Mouse (Mus musculus) embryo, embryonic 10.5 days (tissue): ENCODE measurements around the gene Tmem163.

Experiments
- DNase-seq: peaks from one replicate; pipeline ENCODE4 v3.0.0-alpha.2; 2015; ENCODE audit warnings: low spot score

Tmem163 gene

DNA sequence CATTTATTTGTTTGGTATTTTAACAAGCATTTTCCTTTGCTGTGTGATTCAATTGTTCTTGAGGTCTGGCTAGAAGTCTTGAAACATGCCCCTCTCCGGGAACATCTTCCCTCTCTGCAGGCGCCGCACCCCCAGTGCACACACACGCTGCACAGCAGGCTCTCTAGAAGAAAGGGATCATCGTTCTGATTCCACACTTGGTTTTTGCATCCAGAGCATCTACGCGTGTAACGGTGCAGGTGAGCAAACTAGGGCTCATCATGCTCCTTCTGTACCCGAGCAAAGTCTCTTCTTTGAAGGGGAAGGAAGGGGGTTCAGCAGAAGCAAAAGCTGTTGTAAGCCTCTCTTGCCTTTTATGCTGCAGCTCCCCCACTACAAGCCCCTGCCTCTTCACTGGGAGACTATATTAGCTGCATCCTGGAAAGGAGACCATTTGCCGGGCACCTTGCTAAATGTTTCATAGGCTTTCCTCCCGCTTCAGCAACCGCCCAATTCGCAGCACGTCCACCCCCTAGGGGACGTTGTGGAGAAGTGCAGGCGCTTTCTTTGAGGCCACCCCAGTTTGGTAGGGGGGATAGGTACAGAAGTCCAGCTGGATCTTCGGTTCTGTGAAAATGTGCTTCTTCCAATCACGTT lies at the start of gene Tmem163:
Tmem163 (minus strand) TSS at position 51 of the 636 bp plus-strand sequence.
- DNase-seq, result peak; percentile 83

DNA sequence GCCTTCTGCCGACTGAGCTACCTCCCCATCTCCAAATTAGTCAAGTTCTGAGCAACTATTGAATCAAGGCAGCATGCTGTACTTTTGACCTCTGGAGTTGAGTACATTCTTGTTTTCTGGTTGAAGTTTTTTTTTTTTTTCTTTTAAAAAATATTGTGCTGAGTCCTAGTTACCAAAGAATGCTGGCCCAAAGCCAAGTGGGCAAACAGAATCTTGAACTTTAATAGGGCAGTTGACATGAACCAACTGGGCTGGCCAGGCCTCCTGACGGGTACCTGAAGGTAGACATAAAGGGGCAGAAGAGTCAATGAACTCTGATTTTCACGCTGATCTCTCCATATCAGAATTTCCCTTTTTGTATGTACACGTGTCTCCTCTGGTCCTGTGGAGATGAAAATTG lies 49.7 kb upstream of the Tmem163 start, which contains the start of gene Acmsd:
Acmsd (plus strand) TSS at position 318 of the 400 bp plus-strand sequence.
- no peak for DNase-seq

DNA sequence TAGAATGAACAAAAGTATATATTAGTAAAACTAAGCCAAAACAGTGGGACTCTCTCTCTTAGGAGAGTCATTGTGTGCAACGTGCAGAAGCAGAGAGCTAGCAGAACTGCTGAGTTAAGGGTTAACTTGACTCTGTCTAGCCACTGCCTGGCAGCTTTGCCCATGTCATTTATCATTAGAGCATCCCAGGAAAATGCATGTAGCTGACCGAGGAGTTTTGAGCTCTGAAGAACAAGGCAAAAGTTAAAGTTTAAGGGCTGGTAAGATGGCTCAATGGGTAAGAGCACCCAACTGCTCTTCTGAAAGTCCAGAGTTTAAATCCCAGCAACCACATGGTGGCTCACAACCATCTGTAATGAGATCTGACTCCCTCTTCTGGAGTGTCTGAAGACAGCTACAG lies 44.2 kb upstream of the Tmem163 start:
- DNase-seq, result no peak

DNA sequence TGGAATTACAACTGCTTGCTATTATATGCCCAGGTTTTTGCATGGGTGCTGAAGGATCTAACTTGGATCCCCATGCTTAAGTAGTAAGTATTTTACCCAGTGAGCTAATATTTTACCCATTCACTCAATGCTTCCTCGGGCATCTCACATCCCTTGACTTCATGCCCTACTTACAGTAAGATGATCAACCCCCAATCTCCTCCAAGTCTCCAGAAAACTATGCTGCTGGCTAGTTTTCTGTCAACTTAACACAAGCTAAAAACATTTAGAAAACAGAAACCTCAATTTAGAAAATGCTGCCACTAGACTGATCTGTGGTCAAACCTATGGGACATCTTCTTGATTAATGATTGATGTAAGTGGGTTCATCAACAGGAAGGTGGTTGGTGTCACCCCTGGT lies 38.9 kb upstream of the Tmem163 start:
- no peak for DNase-seq

DNA sequence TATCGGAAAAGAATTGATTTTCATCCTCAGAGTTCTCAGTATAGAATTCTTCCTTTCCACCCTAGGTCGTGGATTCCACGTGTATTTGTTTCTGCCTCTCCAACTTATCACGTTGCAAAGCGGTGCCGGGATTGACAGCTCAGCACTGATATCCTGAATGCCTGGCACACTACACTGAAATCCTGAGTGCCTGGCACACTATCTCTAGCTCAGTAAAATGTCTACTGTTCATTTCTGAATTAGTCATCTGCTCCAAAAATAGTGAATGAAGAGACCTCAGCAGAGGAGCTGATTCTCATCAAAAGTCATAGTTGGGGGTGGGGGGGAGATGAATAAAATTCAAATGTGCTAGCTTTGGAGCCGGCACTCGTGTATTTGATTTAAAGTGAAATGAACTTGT lies 37.1 kb upstream of the Tmem163 start:
- no peak for DNase-seq

DNA sequence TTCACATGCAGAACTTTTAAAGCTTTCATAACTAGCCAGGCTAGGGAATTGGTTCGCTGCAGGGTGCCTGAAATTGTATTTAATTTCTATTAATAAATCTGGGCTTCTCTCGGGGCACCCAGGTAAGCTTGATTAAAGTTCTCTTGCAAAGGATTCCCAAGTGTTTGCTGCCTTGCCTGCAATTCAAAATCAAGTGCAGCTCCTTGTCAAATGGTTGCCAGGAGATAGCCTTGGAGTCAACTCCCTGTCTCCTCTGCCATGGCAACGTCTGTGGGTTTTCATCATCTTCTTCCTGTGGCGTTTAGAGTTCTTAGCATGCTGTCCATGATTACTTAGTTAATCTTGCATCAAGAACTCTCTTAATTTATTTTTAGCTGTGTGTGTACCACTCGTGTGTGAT lies 26.9 kb upstream of the Tmem163 start:
- no peak for DNase-seq

DNA sequence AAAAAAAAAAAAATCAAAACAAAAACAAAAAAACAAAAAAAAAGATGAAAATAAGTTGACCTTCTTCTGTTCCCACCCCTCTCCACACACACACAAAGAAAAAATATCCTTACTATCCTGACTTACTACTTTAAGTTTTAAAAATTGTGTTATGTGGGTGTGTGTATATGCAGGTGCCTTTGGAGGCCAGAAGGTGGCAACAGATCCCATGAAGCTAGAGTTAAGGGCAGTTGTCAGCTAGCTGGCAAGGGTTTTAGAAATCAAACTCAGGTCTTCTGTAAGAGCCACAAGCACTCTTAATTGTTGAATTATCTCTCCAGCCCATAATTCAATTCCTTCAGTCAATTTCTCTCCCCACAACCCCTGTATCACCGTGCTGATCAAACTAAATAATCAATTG lies 22.8 kb upstream of the Tmem163 start:
- DNase-seq, result peak; percentile 6

DNA sequence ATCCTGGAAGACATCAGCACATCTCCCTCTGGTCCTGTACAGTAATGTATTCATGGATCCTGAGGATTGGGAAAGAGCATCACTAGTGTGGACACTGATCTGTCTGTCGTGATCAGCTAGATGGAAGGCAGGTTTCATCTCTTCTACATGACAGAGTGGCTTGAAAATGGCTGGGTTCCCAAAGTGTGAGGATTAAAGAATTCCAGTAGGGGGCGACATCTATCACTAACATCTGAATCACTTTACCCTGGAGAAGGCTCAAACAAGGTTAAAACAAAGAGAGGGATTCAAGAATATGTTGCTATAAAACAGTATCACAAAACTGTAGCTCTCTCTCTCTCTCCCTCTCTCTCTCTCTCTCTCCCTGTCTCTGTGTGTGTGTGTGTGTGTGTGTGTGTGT lies 17.2 kb upstream of the Tmem163 start:
- DNase-seq, result peak; percentile 58

DNA sequence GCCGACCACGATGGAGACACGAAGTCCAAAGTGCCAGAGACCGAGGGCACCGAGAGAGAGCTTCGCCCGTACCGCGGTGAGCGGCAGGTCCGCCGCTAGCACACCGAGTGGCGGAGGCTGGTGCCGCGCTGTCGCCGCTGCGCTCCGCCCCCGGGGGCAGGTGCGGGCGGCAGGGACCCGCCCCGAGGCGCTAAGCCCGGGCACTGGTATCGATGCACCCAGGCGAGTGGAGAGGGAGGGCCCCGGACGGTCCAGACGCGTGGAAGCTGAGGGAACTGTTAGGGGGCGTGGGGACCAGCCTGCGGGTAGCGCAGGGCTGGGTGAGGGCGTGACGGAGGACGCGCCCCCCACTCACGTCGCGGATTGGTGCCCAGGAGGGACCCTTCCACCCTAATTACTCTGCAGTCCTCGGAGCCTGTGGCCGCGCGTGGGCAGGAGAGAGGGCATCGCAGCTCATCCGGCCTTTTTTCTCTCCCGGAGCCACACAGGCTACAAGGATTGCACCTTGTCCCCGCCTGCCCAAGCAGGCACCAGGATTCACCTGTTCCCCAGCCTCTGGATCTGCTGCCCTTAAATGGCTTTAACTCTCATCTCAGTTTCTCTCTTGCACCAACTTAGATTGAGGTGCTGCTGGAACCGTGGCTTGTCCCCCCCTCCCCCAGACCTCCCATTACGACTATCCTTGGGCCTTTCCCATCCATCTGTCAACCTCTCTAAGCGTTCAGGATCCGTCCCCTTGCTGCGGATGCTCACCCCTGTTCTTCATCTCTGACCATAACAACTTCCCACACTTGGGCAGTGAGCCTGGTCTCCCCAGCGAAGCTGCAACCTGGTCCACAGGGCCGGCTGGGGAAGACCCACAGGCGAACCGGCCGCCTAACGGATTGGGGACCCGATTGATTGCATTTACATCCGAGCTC lies 1.4 kb downstream of the Tmem163 start:
- peak; percentile 44 for DNase-seq

DNA sequence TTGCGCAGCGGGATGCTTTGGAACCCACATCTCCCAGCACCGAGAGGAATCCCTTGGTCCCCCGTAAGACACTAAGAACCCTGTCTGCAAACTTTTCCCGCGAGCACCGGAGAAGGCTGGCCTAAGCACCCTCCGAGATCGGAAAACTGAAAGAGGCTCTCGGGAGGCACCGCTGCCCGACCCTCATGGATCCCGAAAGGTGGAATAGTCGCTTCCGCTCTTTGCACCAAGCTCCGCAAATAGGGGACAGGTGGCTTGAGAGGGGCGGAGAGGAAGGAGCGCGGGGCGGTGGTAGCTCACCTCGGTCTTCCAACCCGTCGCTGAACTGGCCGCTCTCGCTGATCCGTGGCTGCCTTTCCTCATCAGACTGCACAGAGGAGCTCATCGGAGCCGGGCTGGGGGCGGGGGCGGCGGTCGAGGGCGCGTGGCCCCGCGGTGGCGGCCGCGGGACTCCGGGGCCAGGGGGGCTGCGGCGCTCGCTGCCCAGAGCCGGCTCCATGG lies 2.2 kb downstream of the Tmem163 start:
- DNase-seq, result peak; percentile 50

DNA sequence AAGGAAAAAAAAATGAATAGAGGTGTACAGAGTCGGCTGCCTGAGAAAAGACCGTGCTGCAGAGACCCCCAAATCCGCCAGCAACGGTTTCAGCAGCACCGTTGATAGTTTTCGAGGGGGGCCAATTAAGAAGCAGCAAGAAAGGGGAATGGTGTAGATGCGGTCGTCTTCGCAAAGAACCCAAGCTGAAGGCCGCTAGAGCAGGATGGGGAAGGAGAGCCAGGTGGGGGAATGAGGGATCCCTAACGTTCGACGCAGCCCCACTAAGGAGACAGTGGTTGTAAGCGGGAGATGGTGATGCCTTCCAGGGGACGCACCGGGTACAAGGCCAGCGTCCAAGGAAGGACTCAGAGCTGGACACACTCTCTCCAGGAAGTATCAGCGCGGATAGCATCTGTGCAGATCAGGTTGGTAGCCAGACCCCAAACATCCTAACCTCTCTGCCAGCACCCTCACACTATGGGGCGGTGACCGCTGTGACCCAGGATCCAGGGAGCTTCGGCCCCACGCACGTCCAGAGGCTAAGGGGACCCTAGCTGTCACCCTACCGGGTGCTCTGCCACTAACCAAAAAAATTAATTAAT lies 2.7 kb downstream of the Tmem163 start:
- DNase-seq, result no peak

DNA sequence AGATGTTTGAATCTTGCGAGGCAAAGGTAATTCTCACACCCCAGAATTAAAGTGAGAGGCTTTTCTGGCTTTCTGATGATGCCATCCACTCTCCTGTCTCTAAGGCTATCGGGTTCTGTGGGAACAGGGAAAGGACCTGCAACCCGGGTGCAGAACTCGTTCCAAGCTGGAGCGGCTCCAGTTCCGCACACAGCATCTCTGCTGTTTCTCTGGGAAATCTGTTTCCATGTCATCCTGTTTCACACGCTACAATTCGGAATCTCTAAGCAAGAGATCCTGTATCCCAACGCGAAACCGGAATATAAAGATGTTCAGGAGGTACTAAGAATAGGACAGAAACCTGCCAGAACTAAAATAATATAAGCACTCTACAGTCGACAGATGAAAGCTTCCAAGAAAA lies 3.2 kb downstream of the Tmem163 start:
- DNase-seq, result no peak

DNA sequence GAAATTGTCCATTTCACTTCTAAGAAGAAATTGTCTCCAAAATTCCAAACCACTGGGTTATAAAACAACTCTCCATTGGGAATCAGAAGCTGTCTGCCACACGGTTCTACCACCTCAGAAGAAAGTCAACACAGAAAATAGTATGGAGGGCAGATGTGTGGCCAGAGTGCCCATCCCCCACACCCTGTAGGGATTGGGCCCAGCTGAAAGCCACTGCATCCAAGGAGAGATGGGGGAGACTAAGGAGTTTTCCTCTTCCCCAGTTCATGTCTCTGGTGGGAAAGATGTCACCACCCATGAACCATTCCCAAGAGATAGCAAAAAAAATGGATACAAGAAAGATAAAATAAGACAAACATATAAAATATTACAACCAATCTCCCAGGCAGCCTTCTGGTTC lies 4.1 kb downstream of the Tmem163 start:
- DNase-seq, result no peak

DNA sequence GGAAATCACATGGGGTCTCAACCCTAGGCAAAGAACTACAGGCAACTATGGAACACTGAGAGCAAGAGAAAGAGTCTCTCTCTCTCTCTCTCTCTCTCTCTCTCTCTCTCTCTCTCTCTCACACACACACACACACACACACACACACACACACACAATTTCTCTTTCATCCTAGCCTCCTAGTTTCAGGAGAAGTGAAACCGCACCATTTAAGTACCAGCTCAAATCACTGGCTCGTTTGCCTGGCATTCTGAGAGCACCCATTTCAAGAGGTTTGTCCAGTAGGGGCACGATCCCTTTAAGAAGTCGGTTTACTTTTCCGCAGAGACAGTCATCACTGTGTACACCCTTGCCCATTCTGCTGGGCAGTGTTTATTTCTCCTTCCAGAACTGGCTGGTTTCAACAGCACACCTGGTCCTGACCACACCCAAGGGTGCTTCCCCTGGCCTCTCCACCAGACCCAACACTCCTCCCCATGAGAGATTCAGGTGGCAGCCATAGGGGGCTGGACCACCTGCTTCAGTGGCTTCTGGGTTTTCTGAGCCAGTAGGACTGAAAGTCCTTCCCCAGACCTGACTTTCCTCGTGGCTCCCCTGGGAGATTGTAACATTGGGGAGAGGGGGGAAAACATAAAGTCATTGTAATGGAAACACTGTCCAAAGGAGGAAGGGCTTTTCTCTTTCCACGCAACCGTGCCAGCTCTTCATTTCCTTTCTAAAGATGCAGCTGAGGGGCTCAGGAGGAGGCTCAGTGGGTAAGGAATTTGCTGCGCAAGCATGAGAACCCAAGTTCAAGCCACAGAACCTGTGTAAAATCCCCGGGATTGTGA lies 5.9 kb downstream of the Tmem163 start:
- no peak for DNase-seq

DNA sequence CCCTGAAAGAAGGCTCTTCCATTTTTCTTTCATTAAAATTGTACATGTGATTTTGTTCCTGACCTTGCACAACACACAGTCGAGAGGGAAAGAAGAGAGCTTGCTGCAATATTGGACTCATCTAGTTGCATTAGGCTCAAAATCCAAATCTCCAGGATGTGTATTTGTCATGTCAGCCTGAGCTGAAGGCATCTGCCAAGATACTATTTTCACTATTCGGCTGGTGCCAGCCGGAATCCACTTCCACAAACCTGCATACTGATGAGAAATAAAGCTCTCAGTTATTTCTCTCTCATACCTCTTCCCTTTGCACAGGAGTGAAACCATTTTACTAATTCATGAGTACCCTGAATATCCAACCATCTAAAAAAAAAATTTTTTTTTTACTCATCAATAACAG lies 11.2 kb downstream of the Tmem163 start:
- DNase-seq, result no peak

DNA sequence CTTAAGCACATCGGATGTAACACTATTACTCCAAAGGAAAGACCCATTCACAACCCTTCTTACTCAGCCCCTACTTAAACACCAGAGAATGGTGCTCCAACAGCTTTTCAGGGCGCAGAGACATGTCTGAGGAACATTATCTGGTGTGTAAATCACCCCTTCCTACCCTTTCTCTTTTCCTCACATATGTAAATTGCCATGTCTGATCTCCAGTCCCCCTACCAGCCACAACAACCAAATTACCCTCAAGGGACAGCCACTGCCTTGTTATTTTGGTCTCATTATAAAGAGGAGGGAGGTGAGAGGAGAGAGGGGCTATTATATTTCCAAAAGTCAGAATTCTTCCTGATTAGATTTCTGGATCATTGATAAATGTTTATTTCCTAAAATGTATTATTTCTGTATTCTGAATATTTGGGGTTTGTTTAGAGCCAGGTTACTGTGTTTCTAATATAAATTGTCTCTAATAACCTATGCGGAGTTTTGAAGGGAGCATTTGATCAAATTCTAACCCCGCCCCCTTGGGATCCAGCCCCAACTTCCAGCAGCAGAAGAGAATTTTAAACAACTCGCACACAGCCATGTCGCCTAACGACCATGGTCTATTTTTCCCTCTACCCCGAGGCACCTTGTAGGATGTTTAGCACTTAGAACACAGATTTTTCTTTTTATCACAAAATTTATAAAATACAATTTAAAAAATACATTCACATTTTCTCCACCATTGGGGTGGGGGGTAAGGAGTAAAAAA lies 12.1 kb downstream of the Tmem163 start:
- DNase-seq, result no peak

DNA sequence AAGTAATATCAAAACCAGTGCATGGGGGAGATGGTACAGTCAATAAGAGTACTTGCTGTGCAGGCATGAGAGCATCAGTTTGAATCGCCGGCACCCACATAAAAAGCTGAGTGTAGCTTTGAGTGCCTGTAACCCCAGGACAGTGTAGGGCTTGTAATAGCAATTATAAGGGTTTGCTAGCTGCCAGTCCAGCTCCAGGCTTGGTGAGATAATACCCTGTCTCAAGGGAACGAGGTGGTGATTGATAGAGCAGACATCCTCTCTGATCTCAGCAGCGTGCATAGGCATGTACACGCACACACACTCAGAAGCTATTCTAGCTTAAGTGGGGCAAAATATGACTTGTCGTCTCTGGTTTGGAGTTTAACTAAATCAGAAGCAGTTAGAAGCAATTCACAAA lies 13.1 kb downstream of the Tmem163 start:
- no peak for DNase-seq

DNA sequence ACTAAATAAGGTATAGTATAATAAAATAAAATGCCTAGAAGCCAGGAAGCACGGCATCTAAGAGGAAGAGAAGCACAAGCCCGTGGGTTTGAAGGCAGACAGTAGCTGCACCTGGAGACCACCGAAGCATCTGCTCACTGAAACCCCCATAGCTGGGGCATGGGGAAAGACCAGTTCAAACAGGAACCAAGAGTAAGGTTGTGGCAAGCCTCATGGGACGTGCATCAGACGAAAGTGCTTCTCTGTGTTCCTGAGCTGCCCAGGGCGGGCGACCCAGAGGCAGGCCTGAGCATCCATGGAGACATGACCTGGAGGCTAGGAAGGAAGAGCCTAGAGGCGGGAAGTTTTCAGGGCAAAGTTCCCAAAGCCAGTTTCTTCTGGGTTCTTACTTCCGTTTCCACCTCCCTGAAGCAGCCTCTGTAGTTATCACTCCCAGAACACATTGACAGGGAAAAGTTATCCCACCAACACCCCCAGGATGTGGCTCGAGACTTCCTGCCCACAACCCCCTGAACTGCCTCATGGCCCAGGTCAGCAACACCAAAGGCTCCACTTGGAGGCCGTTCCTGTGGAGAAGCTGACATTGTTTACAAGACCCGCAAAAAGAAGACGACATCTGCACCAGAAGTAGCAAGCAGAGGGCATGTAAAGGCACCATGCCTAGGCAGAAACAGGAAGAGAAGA lies 16.8 kb downstream of the Tmem163 start:
- no peak for DNase-seq

DNA sequence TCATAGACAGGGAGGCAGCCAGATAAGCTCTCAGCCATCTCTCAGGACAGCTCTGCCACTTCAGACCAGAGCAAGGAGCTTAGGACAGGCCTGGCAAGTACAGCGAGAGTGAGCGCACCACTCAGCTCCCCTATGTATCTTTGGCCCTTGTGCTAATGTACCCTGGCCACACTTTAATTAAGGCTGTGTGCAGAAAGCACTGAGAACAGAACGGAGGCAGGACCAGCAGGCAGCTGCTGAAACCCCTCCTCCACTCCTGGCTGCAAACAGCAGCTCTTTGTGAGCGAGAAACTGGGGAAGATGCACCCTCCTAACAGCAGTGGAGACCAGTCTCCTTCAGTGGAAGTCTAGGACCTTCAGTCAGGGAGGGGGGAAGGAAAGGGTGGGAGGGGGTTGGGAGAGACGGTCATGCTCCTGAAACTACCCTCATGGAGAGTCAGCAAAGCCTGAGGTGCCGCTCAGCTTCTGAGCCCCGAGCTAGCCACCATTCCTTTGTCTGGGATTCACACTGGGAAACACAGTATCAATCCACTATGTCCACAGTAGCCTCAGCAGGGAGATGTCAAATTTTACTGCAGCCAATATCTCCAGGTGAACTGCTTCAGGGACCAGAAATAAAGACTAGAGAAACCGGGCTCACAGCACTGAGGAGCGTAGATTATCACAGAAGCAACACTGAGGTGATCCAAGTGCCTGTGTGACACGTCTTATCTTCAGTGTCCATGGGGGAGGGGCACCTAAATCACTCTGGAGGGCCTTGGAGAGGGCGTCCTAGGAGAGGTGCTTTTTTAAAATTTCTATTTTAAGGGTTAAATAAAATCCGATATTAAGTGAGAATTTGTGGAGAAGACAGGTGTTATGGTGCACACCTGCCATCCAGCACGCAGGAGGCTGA lies 18.0 kb downstream of the Tmem163 start:
- DNase-seq, result peak; percentile 56

DNA sequence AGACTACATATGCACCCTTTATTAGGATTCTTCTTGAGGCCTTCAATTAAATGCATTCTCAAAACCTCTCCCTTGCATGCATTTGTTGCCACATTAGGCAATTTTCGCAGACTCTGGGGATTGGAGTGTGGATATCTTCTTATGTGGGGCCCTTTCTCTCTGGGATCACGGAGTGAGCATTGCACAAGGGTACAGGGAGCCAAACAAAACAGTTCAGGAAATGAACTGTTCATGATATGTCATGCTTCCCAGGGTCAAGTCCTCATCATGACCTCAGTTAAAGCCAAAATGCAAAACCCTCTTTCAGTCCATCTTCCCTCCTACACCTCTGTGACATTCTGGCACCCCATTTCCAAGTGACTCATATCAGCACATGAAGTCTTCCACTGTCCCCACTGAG lies 27.8 kb downstream of the Tmem163 start:
- DNase-seq, result no peak
